Mouse (Mus musculus): ENCODE measurements at regions not wholly inside any gene's neighbourhood (a gene's known extent, or its start where the extent isn't known, plus 50 kb on each side); places are given as distances from the start of the nearest gene placed in this dataset.

GRCm38 (mm10) chr9:100045636-100046035 is 169.7 kb upstream of the Sox14 start:
- TF ChIP-seq CTCF (conservative IDR thresholded peaks at IDR 0.05; ENCODE audit: low read length) (no peak), POU5F1 (IDR thresholded peaks at IDR 0.05; ENCODE audit: borderline replicate concordance, low read length) (no peak), NANOG (IDR thresholded peaks at IDR 0.05; ENCODE audit: borderline replicate concordance, low read length) (no peak)

All from E14TG2a.4 (cell line).